Mouse (Mus musculus) 3T3-L1 (cell line): ENCODE data around the gene Gm28778.
"Not testable (repeated sequence)": the region's sequence is repeated elsewhere in the genome, so short reads cannot be mapped to it uniquely, and the experiment has no call there.

Source experiments
- DNase-seq: peaks from one replicate; pipeline ENCODE4 v3.0.0-alpha.2; 2015; ENCODE audit warnings: low read depth, low spot score

Gm28778 gene

DNA sequence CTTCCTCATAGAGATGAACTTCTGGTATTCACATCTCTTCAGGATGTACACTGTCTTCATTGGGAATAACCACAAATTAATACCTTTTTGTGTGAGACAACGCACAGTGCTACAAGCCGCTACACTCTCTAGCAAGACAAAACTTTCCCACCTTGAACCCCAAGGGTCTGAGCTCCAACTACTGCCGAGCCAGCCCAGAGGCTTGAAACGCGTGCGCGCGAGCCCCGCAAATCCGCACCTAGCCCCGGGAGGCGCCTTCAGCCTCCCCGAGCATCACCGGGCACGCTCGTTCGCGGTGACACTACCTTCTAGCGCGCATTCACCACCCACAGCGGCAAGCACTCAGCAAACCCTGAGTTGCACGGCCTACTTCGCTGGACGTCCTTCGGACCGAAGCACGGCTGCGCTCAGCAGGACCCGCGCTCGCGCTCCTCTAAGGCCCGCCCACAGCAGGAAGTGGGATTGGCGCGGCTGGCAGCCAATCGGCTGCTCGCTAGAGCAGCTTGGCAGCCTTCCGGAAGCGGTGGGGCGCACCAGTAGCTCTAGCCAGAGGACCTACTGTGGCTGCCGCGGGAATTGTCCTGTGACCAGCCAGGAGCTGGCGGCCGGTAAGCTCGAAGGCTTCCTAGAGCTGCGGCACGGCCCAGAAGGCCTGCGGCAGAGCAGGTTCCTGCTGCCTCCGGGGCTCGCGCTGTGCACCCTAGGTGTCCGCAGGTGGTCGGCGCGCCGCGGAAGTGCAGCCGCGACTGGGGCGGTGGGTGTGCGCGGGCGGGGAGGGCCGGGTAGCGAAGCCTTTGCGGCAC is at the start of gene Gm28778, which contains the start of the genes Pms1 and Ormdl1:
Gene Gm28778 (plus strand): TSS at position 531 of the 803 bp plus-strand sequence.
Gene Pms1 (minus strand): TSS at position 438 of the 803 bp plus-strand sequence.
Gene Ormdl1 (plus strand): TSS at position 515 of the 803 bp plus-strand sequence.
- peak; percentile 95 for DNase-seq

DNA sequence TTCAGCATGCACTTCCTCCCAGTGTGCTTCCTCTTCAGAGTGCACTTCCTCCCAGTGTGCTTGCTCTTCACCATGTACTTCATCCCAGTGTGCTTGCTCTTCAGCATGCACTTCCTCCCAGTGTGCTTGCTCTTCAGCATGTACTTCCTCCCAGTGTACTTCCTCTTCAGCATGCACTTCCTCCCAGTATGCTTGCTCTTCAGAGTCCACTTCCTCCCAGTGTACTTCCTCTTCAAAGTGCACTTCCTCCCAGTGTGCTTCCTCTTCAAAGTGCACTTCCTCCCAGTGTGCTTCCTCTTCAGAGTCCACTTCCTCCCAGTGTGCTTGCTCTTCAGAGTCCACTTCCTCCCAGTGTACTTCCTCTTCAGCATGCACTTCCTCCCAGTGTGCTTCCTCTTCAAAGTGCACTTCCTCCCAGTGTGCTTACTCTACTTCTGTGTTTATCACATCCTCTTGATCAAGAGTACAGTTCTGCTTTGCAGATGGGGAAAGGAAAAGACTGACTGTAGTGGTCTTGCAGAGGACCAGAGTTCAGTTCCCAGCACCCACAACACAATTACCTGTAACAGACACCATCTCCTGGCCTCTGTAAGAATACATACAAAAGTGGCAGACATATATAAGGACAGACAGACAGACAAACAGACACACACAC is 31.8 kb upstream of the Gm28778 start:
- DNase-seq: not testable (repeated sequence)

DNA sequence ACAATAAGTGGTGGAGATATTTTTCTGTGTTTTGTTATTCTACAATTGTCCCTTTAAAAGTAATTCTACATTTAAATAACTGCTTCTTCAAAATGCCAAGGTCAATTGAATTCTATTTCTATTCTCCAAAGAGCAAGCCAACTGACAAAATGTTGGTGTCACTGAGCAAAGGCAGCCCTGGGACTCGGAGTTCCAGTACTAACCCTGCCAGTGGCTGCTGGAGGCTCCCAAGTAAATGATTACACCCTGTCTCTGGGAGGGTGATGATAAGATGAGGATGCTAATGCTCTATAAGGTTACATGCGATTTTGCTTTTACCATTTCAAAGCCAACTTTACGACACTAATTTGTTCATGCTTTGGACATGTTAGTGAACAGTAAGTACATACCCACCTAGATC is 27.0 kb upstream of the Gm28778 start:
- DNase-seq: no peak

- DNase-seq: peak; percentile 52
Observed at GRCm38 (mm10) chr1:53272646-53273045, 24.3 kb upstream of the Gm28778 start.

DNA sequence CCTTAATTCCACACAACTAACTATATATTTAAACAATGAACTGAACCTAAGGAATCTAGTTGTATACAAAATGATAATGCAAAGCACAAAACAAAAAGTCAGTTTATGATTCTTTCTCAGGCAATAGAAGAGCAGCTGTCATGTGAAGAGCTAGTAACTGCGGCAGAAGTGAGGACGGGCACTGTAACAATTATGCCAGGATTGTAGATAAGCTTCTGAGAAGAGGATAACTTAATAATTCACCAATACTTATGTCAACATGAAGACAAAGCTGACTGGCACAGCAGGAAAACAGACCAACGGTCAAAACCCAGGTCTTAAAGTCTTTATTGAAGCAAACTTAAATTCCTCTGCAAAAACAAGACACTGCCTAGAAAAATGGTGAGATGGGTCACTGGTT is 5.7 kb upstream of the Gm28778 start:
- no peak for DNase-seq

- no peak for DNase-seq
Observed at GRCm38 (mm10) chr1:53300506-53300905, 3.6 kb downstream of the Gm28778 start.

DNA sequence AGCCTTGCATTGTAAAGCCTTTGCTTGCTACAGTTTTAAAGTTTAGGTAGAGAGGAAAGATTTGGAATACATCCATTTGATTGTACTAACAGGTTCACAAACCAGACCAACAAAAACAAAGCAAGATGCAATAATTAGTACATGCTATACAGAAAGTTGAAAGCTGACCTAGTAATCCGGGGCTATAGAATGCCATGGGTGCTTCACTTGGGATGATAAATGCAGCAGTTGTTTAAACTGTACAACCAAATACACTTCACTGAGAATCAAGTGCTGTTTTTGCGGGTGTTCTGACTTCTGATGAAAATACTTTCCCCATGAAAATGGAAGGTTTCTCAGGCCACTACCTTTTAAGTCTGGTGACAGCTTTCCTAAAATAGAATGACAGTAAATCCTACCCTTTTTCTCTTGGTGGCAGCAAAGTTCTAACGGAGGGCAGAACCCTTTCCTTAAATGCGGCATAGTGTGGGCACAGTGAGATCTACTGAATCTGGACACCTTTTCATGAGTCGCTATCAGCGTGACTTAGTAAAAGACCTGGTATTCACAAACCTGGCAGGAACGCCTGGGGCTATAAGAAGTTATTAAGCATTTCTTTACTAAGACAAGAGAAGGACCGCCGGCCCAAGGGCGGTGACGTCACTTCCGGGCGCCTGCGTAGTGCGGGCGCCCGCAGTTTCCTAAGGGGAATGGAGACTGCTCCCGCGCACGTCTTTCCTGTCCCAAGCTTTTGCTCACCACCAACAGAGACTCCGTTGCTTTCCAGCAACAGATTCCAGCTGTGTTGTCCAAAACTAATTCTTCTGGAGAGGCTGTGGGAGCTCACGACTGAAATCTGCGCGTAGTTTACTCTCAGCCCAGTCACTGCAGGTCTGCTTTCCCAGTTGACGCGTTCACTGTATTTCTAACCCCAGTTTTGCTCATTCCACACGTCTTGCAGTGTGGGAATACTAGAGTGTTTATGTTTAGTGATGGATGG is 16.4 kb downstream of the Gm28778 start, which contains the start of gene Osgepl1:
Gene Osgepl1 (plus strand): TSS at position 636 of the 979 bp plus-strand sequence.
- peak; percentile 88 for DNase-seq

GRCm38 (mm10) chr1:53321662-53322344 is 24.9 kb downstream of the Gm28778 start:
- DNase-seq: no peak

GRCm38 (mm10) chr1:53323254-53323653 is 26.3 kb downstream of the Gm28778 start:
- no peak for DNase-seq

DNA sequence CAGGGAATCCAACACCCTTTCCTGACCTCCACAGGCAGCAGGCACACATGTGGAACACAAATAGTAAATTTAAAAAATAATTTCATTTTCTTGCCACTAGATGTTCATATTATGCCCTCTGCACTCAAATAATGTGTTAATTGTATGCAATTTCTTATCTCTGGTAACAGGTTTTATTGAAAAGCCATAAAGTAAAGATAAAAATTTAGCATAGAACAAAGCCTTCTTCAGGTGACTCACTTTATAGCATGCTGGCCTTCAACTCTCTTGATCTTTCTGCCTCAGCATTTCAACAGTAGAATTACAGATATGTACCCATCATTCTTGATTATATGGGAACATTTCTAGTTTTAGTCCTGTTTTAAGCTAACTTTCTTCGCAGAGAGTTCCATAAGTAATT is 27.4 kb downstream of the Gm28778 start:
- DNase-seq: no peak

DNA sequence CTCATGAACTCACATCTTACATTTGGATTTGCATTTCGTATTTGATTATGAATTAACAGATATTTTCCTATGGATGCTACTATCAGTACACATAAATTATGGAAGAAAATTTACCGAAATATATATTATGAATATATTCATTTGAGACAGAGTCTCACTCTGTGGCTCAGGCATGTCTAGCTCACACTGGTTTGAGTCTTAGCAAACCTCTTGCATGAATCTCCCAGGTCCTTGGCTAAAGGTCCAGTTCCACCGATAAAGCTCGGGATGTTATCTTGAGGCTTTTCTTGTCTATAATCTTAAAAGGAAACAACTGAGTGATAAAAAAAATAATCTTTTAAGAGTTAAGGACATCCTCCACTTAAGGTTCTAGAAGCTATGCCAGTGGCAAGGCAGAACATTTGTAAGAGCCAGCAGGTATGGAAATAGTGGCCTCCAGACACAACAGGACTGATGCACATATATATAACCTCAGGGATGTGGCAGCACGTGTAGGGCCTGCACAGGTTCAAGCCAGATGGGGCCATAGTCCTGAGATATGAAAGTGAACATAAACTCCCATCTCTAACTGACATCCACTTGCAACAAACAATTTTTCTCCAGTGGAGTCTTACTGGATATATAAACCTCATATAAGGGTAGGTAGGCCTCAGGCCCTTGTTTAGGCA is 28.1 kb downstream of the Gm28778 start:
- no peak for DNase-seq

- not testable (repeated sequence) for DNase-seq
Observed at GRCm38 (mm10) chr1:53333527-53333926, 36.6 kb downstream of the Gm28778 start.

DNA sequence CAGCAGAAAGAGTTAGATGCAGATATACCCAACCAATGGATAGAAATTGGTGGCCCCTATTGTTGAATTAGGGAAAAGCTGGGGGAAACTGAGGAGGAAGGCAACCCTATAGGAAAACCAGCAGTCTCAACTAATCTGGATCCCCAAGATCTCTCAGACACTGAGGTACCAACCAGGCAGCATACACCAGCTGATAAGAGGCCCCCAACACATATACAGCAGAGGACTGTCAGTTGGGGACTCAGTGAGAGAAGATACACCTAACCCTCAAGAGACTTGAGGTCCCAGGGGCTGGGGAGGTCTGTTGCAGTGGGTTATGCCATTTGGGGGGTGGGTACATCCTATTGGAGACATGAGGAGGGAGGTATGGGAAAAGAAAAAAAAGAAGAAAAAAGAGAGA is 38.6 kb downstream of the Gm28778 start:
- DNase-seq: no peak

DNA sequence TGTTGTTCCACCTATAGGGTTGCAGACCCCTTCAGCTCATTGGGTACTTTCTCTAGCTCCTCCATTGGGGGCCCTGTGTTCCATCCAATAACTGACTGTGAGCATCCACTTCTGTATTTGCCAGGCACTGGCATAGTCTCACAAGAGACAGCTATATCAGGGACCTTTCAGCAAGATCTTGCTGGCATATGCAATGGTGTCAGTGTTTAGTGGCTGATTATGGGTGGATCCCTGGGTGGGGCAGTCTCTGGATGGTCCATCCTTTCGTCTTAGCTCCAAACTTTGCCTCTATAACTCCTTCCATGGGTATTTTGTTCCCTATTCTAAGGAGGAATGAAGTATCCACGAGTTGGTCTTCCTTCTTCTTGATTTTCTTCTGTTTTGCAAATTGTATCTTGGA is 40.5 kb downstream of the Gm28778 start:
- not testable (repeated sequence) for DNase-seq

DNA sequence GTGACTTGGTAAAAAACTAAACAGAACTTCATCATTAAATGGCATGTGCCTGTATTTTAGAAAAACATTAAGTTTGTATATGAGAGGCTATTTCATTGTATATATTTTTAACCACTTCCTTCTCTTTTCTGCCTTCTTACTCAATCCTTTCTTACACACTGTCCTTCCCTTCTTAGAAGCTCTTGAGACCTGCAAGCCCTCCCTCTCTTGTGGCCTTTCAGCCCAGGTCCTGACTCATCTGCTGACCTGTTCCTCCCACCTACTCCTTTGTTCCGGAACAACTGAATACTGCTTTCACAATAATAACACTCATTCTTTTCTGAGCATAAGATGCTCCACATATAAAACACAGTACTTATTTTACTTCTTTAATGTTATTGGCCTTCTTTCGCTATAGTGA is 44.2 kb downstream of the Gm28778 start:
- DNase-seq: no peak

DNA sequence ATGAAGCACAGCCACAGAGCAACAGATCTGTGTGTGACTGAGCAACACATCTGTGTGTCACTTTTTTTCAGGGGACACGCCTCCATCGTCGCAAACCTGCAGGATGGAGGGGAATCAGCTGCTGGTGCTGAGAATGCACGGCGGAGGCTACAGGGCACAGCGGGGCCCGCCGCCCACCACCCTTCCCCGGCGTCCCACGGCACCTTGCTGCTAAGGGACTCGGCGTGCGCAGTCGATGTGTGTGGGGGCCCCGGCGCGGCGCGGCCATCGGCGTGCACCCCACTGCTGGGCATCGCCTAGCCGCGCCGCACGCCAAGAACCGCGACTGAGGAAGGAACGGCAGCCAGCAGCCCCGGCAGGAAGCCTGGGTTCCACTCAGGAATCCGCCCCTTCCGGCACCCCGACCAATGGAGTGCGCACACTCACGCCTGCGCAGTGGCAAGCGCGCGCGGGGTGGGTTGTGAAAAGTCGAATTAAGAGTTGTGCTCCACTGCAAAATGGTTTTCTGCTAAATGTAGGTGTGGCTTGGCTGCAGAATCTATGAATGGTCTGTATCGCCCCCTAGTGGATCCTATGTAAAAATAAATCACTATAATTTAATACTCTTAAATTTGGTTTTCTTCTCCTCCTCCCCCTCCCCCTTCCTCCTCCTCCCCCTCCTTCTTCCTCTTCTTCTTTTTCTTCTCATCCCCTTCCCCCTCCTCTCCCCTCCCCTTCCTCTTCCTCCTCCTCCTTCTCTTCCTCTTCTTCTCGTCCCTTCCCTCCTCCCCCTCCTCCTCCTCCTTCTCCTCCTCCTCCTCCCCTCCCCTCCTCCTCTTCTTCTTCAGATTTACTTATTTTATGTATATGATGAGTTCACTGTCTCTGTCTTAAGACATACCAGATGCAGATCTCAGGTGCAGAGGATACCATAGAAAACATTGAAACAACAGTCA is 55.7 kb downstream of the Gm28778 start, which contains the start of the genes Asdurf, Gm28551 and Asnsd1:
Gene Asdurf (minus strand): TSS at position 293 of the 935 bp plus-strand sequence.
Gene Gm28551 (minus strand): TSS at position 341 of the 935 bp plus-strand sequence.
Gene Asnsd1 (minus strand): TSS at position 426 of the 935 bp plus-strand sequence.
- DNase-seq: peak; percentile 97

- DNase-seq: no peak
Observed at GRCm38 (mm10) chr1:53358988-53359387, 62.1 kb downstream of the Gm28778 start.
